Mouse (Mus musculus) neural tube, embryonic 12.5 days (tissue): ENCODE measurements around the gene Sfxn3. TPM values are rescaled to one million over a fixed set of nuclear protein-coding genes. Genes with fewer than 3 reads are reported as not detected.

Experiments used
- ATAC-seq: fragments of 200-750 bp; cut with Nextera tagmentation; 2 replicates; pipeline ENCODE4 v1.8.0; 2017; ENCODE audit warnings: low read depth, mild to moderate bottlenecking, moderate TSS enrichment, moderate library complexity; ENCODE audit not compliant: low FRiP score
- H3K27ac ChIP-seq: fragments of 300-500 bp; sonication (generic); 2 replicates; pipeline ENCODE4 v1.5.1; 2016
- H3K27me3 ChIP-seq: fragments of 300-500 bp; sonication (generic); replicated peaks from 2 replicates; pipeline ENCODE4 v1.6.1; 2016; ENCODE audit warnings: mild to moderate bottlenecking
- H3K36me3 ChIP-seq: fragments of 300-500 bp; sonication (generic); 2 replicates; pipeline ENCODE4 v1.6.1; 2016; ENCODE audit warnings: mild to moderate bottlenecking
- H3K4me1 ChIP-seq: fragments of 300-500 bp; sonication (generic); 2 replicates; pipeline ENCODE4 v1.6.1; 2016
- H3K4me2 ChIP-seq: fragments of 300-500 bp; sonication (generic); replicated peaks from 2 replicates; pipeline ENCODE4 v1.6.1; 2016; ENCODE audit warnings: mild to moderate bottlenecking
- H3K4me3 ChIP-seq: fragments of 300-500 bp; sonication (generic); 2 replicates; pipeline ENCODE4 v1.5.1; 2016
- H3K9ac ChIP-seq: fragments of 300-500 bp; sonication (generic); 2 replicates; pipeline ENCODE4 v1.6.1; 2016; ENCODE audit warnings: mild to moderate bottlenecking
- H3K9me3 ChIP-seq: fragments of 300-500 bp; sonication (generic); 2 replicates; pipeline ENCODE4 v1.6.1; 2016; ENCODE audit warnings: mild to moderate bottlenecking
- WGBS: fragments of 180-500 bp; shearing (Covaris S2); methylation state at CpG from one replicate; pipeline ENCODE4 v1.1.7; 2016; 5-methylcytosine and 5-hydroxymethylcytosine counted together
- polyA plus RNA-seq: library from polyadenylated mRNA; unstranded; fragments of >200 nt; fragmentation: Nextera tagmentation; extraction: Ambion mirVana; gene quantifications from 2 replicates; pipeline ENCODE4 v1.2.1, GENCODE M21; 2016

Sfxn3 gene
- polyA plus RNA-seq, 1 experiment from 2014 or later: 41.2 TPM

- H3K9me3 ChIP-seq: no peaks in the 10 kb centered on the region
- ATAC-seq: no peak
- H3K4me3 ChIP-seq: no peak overlapping the region
- no peak overlapping the region for H3K4me2 ChIP-seq
- H3K27ac ChIP-seq: no peak overlapping the region
- H3K9ac ChIP-seq: 0 out of 2 replicates have a peak overlapping the region, but pooled peaks have one; percentile 29
- H3K27me3 ChIP-seq: no peaks in the 10 kb centered on the region
- H3K36me3 ChIP-seq: peaks cover 61% of the 10 kb centered on the region
- H3K4me1 ChIP-seq: peaks cover 34% of the 10 kb centered on the region
- 83% methylated on average over 11 of the region's 11 CpGs for WGBS
Observed at GRCm38 (mm10) chr19:45023993-45024392, 23.3 kb upstream of the Sfxn3 start.

GRCm38 (mm10) chr19:45024775-45025174, 22.5 kb upstream of the Sfxn3 start:
- WGBS: 90% methylated on average over 20 of the region's 20 CpGs
- no peak for ATAC-seq
- H3K4me1 ChIP-seq: peaks cover 27% of the 10 kb centered on the region
- H3K27ac ChIP-seq: no peak overlapping the region
- no peaks in the 10 kb centered on the region for H3K9me3 ChIP-seq
- no peak overlapping the region for H3K4me3 ChIP-seq
- H3K27me3 ChIP-seq: no peaks in the 10 kb centered on the region
- no peak overlapping the region for H3K4me2 ChIP-seq
- H3K36me3 ChIP-seq: peaks cover 61% of the 10 kb centered on the region
- H3K9ac ChIP-seq: no peak overlapping the region

- H3K9ac ChIP-seq: no peak overlapping the region
- H3K4me2 ChIP-seq: no peak overlapping the region
- H3K4me3 ChIP-seq: no peak overlapping the region
- ATAC-seq: no peak
- H3K27me3 ChIP-seq: no peaks in the 10 kb centered on the region
- no peak overlapping the region for H3K27ac ChIP-seq
- peaks cover 61% of the 10 kb centered on the region for H3K36me3 ChIP-seq
- 93% methylated on average over 37 of the region's 37 CpGs for WGBS
- H3K4me1 ChIP-seq: peaks cover 21% of the 10 kb centered on the region
- H3K9me3 ChIP-seq: no peaks in the 10 kb centered on the region
Observed at GRCm38 (mm10) chr19:45025937-45026568, 21.2 kb upstream of the Sfxn3 start.

- Histone ChIP-seq H3K27me3 (no peaks in the 10 kb centered on the region), H3K9ac (no peak overlapping the region), H3K4me1 (peaks cover 18% of the 10 kb centered on the region), H3K4me2 (no peak overlapping the region), H3K36me3 (peaks cover 51% of the 10 kb centered on the region), H3K27ac (no peak overlapping the region), H3K4me3 (no peak overlapping the region), H3K9me3 (no peaks in the 10 kb centered on the region)
- 73% methylated on average over 6 of the region's 6 CpGs for WGBS
- ATAC-seq: no peak
Observed at GRCm38 (mm10) chr19:45026958-45027670, 20.2 kb upstream of the Sfxn3 start.

GRCm38 (mm10) chr19:45027848-45028247, 19.5 kb upstream of the Sfxn3 start:
- no peak overlapping the region for H3K27ac ChIP-seq

GRCm38 (mm10) chr19:45028746-45029145, 18.6 kb upstream of the Sfxn3 start:
- no peak for ATAC-seq
- WGBS: 66% methylated on average over 19 of the region's 19 CpGs
- Histone ChIP-seq H3K27me3 (no peaks in the 10 kb centered on the region), H3K9ac (no peak overlapping the region), H3K27ac (no peak overlapping the region), H3K4me1 (peaks cover 28% of the 10 kb centered on the region), H3K9me3 (no peaks in the 10 kb centered on the region), H3K36me3 (peaks cover 41% of the 10 kb centered on the region), H3K4me2 (no peak overlapping the region), H3K4me3 (no peak overlapping the region)

More at GRCm38 (mm10) chr19:45027848-45028247, 19.5 kb upstream of the Sfxn3 start:
- 78% methylated on average over 6 of the region's 6 CpGs for WGBS
- Histone ChIP-seq H3K4me2 (no peak overlapping the region), H3K9me3 (no peaks in the 10 kb centered on the region), H3K4me3 (no peak overlapping the region), H3K9ac (no peak overlapping the region), H3K4me1 (peaks cover 25% of the 10 kb centered on the region), H3K36me3 (peaks cover 47% of the 10 kb centered on the region), H3K27me3 (no peaks in the 10 kb centered on the region)
- no peak for ATAC-seq

GRCm38 (mm10) chr19:45029571-45029970, 17.7 kb upstream of the Sfxn3 start:
- H3K27me3 ChIP-seq: no peaks in the 10 kb centered on the region
- H3K4me1 ChIP-seq: peaks cover 28% of the 10 kb centered on the region
- no peak overlapping the region for H3K9ac ChIP-seq
- peaks cover 35% of the 10 kb centered on the region for H3K36me3 ChIP-seq
- no peak overlapping the region for H3K27ac ChIP-seq
- H3K4me2 ChIP-seq: no peak overlapping the region
- ATAC-seq: no peak
- no peak overlapping the region for H3K4me3 ChIP-seq
- no peaks in the 10 kb centered on the region for H3K9me3 ChIP-seq
- 60% methylated on average over 9 of the region's 9 CpGs for WGBS

- Histone ChIP-seq H3K4me3 (no peak overlapping the region), H3K9me3 (no peaks in the 10 kb centered on the region), H3K9ac (no peak overlapping the region), H3K4me1 (peaks cover 28% of the 10 kb centered on the region), H3K27ac (no peak overlapping the region), H3K36me3 (peaks cover 31% of the 10 kb centered on the region), H3K27me3 (no peaks in the 10 kb centered on the region), H3K4me2 (no peak overlapping the region)
- 0 out of 2 replicates have a peak, but pooled peaks have one; percentile 10 for ATAC-seq
- WGBS: 34% methylated on average over 8 of the region's 8 CpGs
Observed at GRCm38 (mm10) chr19:45030111-45030510, 17.2 kb upstream of the Sfxn3 start.

GRCm38 (mm10) chr19:45030746-45031693, 16.3 kb upstream of the Sfxn3 start:
- peak; percentile 34; the same call in 1 of the 2 replicates for ATAC-seq
- Histone ChIP-seq H3K9ac (no peak overlapping the region), H3K27me3 (0 out of 2 replicates have a peak, but pooled peaks cover 3% of the 10 kb centered on the region), H3K36me3 (peaks cover 22% of the 10 kb centered on the region), H3K27ac (no peak overlapping the region), H3K4me2 (peak overlapping the region; percentile 36), H3K4me3 (no peak overlapping the region), H3K9me3 (no peaks in the 10 kb centered on the region), H3K4me1 (peaks cover 28% of the 10 kb centered on the region)
- WGBS: 41% methylated on average over 20 of the region's 20 CpGs

GRCm38 (mm10) chr19:45031780-45032179, 15.5 kb upstream of the Sfxn3 start:
- H3K36me3 ChIP-seq: peaks cover 15% of the 10 kb centered on the region
- H3K27ac ChIP-seq: no peak overlapping the region
- 21% methylated on average over 4 of the region's 4 CpGs for WGBS
- H3K9ac ChIP-seq: no peak overlapping the region
- ATAC-seq: peak; percentile 35; the same call in 1 of the 2 replicates
- no peaks in the 10 kb centered on the region for H3K9me3 ChIP-seq
- no peak overlapping the region for H3K4me2 ChIP-seq
- no peak overlapping the region for H3K4me3 ChIP-seq
- H3K27me3 ChIP-seq: 0 out of 2 replicates have a peak, but pooled peaks cover 3% of the 10 kb centered on the region
- H3K4me1 ChIP-seq: peaks cover 28% of the 10 kb centered on the region

- Histone ChIP-seq H3K4me3 (no peak overlapping the region), H3K9ac (no peak overlapping the region), H3K4me1 (peaks cover 24% of the 10 kb centered on the region), H3K27me3 (0 out of 2 replicates have a peak, but pooled peaks cover 3% of the 10 kb centered on the region), H3K4me2 (no peak overlapping the region), H3K9me3 (no peaks in the 10 kb centered on the region), H3K27ac (no peak overlapping the region), H3K36me3 (peaks cover 6% of the 10 kb centered on the region)
- WGBS: 48% methylated on average over 17 of the region's 17 CpGs
- ATAC-seq: no peak
Observed at GRCm38 (mm10) chr19:45032570-45033332, 14.6 kb upstream of the Sfxn3 start.
